Mouse (Mus musculus) c-Kit-positive CD71-positive TER-119-positive erythroid progenitor cells, embryonic 14.5 days (primary cell): ENCODE data around the gene Pde6d.

Source experiments
- DNase-seq: peaks from one replicate; pipeline ENCODE4 v3.0.0-alpha.2; 2013; ENCODE audit warnings: low spot score

Pde6d gene

GRCm38 (mm10) chr1:86502221-86503048, 80.0 kb downstream of the Pde6d start:
- no peak for DNase-seq

- peak; percentile 94 for DNase-seq
Observed at GRCm38 (mm10) chr1:86501559-86501958, 80.9 kb downstream of the Pde6d start.

DNA sequence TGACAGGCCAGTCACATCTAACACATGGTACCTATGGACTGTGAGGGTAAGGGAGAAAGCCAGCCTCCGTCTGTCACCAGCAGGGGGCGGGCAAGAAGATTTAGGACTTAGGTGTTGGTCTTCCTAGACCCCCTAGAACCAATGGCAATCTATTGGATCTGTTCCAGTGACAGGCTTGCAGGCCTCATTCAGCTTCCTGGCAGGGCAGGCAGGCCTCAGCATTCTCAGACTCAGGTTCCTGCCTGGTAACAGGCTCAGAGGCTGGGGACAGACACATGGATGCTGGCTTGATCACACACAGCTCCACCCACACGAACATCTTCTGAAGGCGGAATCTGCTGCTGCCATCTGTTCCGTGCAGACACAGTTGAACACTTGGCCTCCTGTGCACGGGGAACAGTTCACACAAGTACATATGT, 81.3 kb downstream of the Pde6d start:
- DNase-seq = peak; percentile 74

DNA sequence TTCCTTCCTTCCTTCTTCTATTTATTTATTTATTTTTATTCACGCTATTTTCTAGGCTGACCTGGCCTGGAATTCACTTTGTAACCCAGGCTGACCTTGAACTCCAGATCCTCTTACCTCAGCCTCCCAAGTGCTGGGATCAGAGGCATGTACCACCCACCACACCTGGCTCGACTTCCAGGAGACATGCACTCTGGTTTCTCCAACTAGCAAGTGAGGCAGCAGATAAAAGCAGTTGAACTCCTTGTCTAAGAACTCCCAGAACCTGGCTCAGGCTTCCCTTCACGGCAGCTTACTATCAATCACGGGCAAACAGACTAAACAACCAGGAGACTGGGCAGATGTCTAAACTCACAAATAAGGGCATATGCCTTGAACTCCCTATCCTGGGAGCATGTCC, 81.7 kb downstream of the Pde6d start:
- DNase-seq = no peak

DNA sequence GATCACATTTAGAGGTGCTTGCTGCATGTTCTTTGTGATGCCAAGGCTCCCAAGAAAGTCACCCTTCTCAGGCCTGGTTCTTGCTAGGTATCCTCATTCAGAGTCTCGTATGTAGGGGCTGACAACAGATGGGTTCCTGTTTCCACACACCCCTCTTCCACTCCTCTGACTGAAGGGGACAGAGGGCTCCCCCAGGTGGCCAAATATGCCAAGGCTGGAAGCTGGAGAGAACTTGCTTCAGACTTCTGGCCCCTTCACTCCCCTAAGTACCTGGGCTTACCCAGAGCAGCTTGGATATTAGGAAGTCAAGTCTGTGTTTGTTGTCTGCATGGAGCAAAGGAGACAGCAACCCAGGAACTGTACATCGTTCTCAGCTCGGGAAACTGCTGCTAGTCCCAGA, 82.5 kb downstream of the Pde6d start:
- DNase-seq = no peak

GRCm38 (mm10) chr1:86498611-86499010, 83.8 kb downstream of the Pde6d start:
- no peak for DNase-seq

DNA sequence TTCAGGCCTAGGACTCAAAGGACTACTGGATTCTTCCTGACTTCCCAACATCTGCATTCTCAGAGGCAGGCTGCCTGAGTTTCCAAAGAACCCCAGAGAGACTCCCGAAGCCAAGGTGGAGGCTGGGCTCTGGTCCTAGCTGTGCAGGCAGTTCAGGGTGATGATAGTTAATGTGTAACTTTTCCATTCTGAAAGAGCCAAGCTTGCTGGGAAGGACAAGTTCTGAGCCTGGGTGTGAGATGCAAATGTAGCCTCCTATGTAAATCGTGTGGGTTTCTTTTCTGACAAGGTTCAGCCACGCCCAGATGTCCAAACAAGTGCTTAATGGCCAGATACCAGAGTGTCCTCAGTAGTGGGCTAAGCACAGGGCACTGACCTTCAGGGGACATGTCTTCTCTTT, 84.4 kb downstream of the Pde6d start:
- no peak for DNase-seq

DNA sequence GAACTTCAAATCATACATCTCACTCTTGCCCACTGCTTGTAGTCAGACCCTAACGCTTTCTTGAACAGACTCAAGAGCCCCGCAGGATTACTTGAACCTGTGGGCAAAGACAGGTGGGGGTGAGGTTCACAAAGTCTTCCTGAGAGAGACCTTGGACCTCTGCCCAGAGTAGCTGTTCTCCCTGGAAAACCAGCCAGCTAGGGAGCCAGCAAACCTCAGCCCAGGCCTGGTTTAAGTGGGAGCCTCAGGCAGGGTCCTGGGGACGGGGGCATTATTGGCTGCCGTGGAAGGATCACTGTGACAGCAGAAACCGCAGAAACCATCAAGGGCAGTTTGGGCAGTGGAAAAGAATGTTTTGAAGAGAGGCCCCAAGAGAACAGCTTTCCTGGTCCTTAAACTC, 85.1 kb downstream of the Pde6d start:
- no peak for DNase-seq

- DNase-seq = no peak
Observed at GRCm38 (mm10) chr1:86496340-86496739, 86.1 kb downstream of the Pde6d start.

DNA sequence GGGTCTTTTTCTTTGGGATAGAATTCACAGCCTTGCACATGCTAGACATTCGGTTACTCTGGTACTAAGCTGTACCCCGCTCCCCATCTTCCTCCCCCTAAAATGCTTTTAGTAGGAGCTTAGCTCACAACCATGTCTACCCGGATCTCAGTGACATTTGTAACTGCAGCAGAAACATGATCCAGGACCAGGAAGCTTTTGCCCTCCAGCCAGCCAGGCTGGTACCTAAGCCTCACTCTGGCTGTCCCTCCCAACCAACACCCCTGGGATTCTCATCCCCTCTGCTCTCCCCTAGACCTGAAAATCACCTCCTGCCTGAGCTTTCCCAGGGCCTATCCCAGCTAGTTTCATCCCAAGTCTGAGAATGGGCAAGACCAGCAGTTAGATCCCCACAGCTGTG, 88.6 kb downstream of the Pde6d start:
- no peak for DNase-seq
